Mouse (Mus musculus): ENCODE measurements around the gene Tmprss11d.

DNA sequence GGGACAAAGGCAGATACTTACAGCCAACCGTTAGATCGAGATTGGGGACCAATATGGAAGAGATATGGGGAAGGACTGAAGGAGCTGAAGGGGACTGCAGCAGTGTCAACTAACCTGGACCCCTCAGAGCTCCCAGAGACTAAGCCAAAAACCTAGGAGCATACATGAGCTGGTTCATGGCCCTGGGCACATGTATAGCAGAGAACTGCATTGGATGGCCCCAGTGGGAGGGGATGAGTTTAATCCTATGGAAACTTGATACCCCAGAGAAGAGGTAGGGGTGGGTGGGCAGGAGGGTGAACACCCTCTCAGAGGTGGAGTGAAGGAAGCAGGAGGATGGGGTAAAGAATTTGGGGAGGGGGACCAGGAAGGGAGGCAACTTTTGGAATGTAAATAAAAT is 34.7 kb upstream of the Tmprss11d start:
- no peak for TF ChIP-seq CEBPB (IDR thresholded peaks at IDR 0.05; ENCODE audit: insufficient read depth, poor library complexity, severe bottlenecking)
- TF ChIP-seq POLR2A (IDR thresholded peaks at IDR 0.05; ENCODE audit: insufficient read length, low read depth): no peak
- TF ChIP-seq MAX (IDR thresholded peaks at IDR 0.05; ENCODE audit: low read depth): no peak
